ENCODE assay signal across 17 mouse cellular contexts in genomic region chr19:59350273-59350903, GRCm38 (mm10). TPM values are rescaled to one million over a fixed set of nuclear protein-coding genes. Genes with fewer than 3 reads are reported as not detected.
A peak's percentile ranks its signal among the peaks of the same experiment; 100 is the strongest.
DNase-seq lines count a peak whose midpoint lies in the region; ATAC-seq and TF ChIP-seq lines count a peak whose summit lies in the region.
"Had no signal": no experiment of that assay in that cellular context is flagged by ENCODE, and none has a peak within 500 bp of the region (broad histone marks: within the 10 kb centered on the region; RNA-seq: fewer than 3 reads in every experiment).

No protein-coding gene starts in this region.

- TF ChIP-seq EP300 in MEL (IDR thresholded peaks at IDR 0.05; ENCODE audit: low read depth in 1 of 2, low read length in 2 of 2): no peak
- no peak for TF ChIP-seq EP300 in liver, postnatal 0 days (IDR thresholded peaks at IDR 0.05; ENCODE audit: low read depth)

- no peaks in the 10 kb centered on the region for H3K9me3 ChIP-seq in MEL (replicated peaks; ENCODE audit: insufficient read depth, low read length)
- H3K9me3 ChIP-seq in liver, postnatal 0 days (ENCODE audit: low read length): no peaks in the 10 kb centered on the region
- H3K9me3 ChIP-seq in forebrain, postnatal 0 days (ENCODE audit: low read length): no peaks in the 10 kb centered on the region
- no peaks in the 10 kb centered on the region for H3K9me3 ChIP-seq in midbrain, postnatal 0 days (ENCODE audit: low read length)
- H3K9me3 ChIP-seq: limb, embryonic 13.5 days; neural tube, embryonic 13.5 days had no signal

- peaks cover 47% of the 10 kb centered on the region for H3K79me2 ChIP-seq in MEL (ENCODE audit: control insufficient read depth, insufficient read depth, low read length, poor library complexity)

- H3K4me2 ChIP-seq in liver, postnatal 0 days (ENCODE audit: low read depth, low read length): peak overlapping the region; percentile 32
- H3K4me2 ChIP-seq in forebrain, postnatal 0 days (ENCODE audit: low read depth): no peak overlapping the region
- no peak overlapping the region for H3K4me2 ChIP-seq in midbrain, postnatal 0 days (ENCODE audit: low read depth, low read length, poor library complexity, severe bottlenecking)
- H3K4me2 ChIP-seq: hindbrain, embryonic 14.5 days; limb, embryonic 13.5 days; neural tube, embryonic 13.5 days had no signal

- peak; percentile 18 to 43 for DNase-seq in spleen, adult 2 months (ENCODE audit: low read depth in 1 of 2, low spot score in 2 of 2)
- no peak for DNase-seq in spleen, postnatal 4 days (ENCODE audit: low spot score in 2 of 2)
- peak; percentile 100 for DNase-seq in MEL (ENCODE audit: low read depth, low spot score)
- peak; percentile 45 for DNase-seq in liver, postnatal 0 days
- peak; percentile 41 to 42 for DNase-seq in natural killer cell, adult 2 months (ENCODE audit: low spot score in 2 of 2)
- DNase-seq in forebrain, postnatal 0 days: no peak
- DNase-seq in right cerebral cortex, postnatal 14 days: no peak
- no peak for DNase-seq in midbrain, postnatal 0 days (ENCODE audit: low spot score)
- DNase-seq: cerebellum, postnatal 36 days; gastrocnemius, postnatal 36 days; kidney, adult 2 months; right cerebral cortex, adult 18-20 months had no signal

- 31% methylated on average over 7 of the region's 7 CpGs for WGBS in spleen, adult 2 months
- 43% methylated on average over 7 of the region's 7 CpGs for WGBS in liver, postnatal 0 days (ENCODE audit: insufficient replicate concordance)
- WGBS in forebrain, postnatal 0 days: 88% methylated on average over 7 of the region's 7 CpGs
- 90% methylated on average over 7 of the region's 7 CpGs for WGBS in midbrain, postnatal 0 days

- no peak for TF ChIP-seq CTCF in spleen, adult 2 months (IDR thresholded peaks at IDR 0.05; ENCODE audit: extremely low read depth, insufficient read depth, insufficient read length, insufficient replicate concordance)
- TF ChIP-seq CTCF in MEL (IDR thresholded peaks at IDR 0.05 in 2 of 3, conservative IDR thresholded peaks at IDR 0.05 in 1 of 3; ENCODE audit: control insufficient read depth in 1 of 3, insufficient read depth in 1 of 3, low read depth in 2 of 3, low read length in 3 of 3, poor library complexity in 1 of 3, severe bottlenecking in 1 of 3): no peak
- TF ChIP-seq CTCF in liver, postnatal 0 days (IDR thresholded peaks at IDR 0.05; ENCODE audit: low read depth): no peak
- no peak for TF ChIP-seq CTCF in forebrain, postnatal 0 days (IDR thresholded peaks at IDR 0.05; ENCODE audit: low read depth)
- no peak for TF ChIP-seq CTCF in midbrain, postnatal 0 days (IDR thresholded peaks at IDR 0.05)

- TF ChIP-seq POLR2A in spleen, adult 2 months (IDR thresholded peaks at IDR 0.05; ENCODE audit: low read depth, low read length): no peak
- peak; percentile 85 to 99 for TF ChIP-seq POLR2A in MEL (IDR thresholded peaks at IDR 0.05; ENCODE audit: control insufficient read depth in 1 of 2, insufficient read depth in 1 of 2, low read depth in 1 of 2, low read length in 2 of 2, poor library complexity in 1 of 2)

- no peaks in the 10 kb centered on the region for H3K36me3 ChIP-seq in spleen, adult 2 months (ENCODE audit: control insufficient read depth, insufficient read depth, low read length)
- peaks cover 0 to 44% of the 10 kb centered on the region in 2 experiments; a peak in 2 of 4 replicates for H3K36me3 ChIP-seq in MEL (ENCODE audit: control insufficient read depth in 1 of 2, insufficient read depth in 2 of 2, low read length in 2 of 2)
- no peaks in the 10 kb centered on the region for H3K36me3 ChIP-seq in liver, postnatal 0 days (replicated peaks; ENCODE audit: insufficient read depth, low read length)
- H3K36me3 ChIP-seq in forebrain, postnatal 0 days (ENCODE audit: insufficient read depth): no peaks in the 10 kb centered on the region
- no peaks in the 10 kb centered on the region for H3K36me3 ChIP-seq in midbrain, postnatal 0 days (ENCODE audit: insufficient read depth, low read length)
- H3K36me3 ChIP-seq: limb, embryonic 13.5 days; neural tube, embryonic 13.5 days had no signal

- H3K27me3 ChIP-seq in spleen, adult 2 months (ENCODE audit: control insufficient read depth, insufficient read depth, low read length): 0 out of 2 replicates have a peak, but pooled peaks cover 2% of the 10 kb centered on the region
- H3K27me3 ChIP-seq in MEL (ENCODE audit: control insufficient read depth in 1 of 2, insufficient read depth in 2 of 2, low read length in 2 of 2): no peaks in the 10 kb centered on the region
- no peaks in the 10 kb centered on the region for H3K27me3 ChIP-seq in liver, postnatal 0 days (ENCODE audit: insufficient read depth, low read length)
- no peaks in the 10 kb centered on the region for H3K27me3 ChIP-seq in forebrain, postnatal 0 days (ENCODE audit: insufficient read depth, low read length)
- no peaks in the 10 kb centered on the region for H3K27me3 ChIP-seq in midbrain, postnatal 0 days (ENCODE audit: insufficient read depth, low read length)
- H3K27me3 ChIP-seq: neural tube, embryonic 13.5 days had no signal

- H3K4me1 ChIP-seq in spleen, adult 2 months (ENCODE audit: control insufficient read depth, insufficient read depth, insufficient read length): peaks cover 7% of the 10 kb centered on the region; the same call in 1 of the 2 replicates
- peaks cover 9 to 53% of the 10 kb centered on the region in 2 experiments for H3K4me1 ChIP-seq in MEL (ENCODE audit: control insufficient read depth in 1 of 2, insufficient read depth in 2 of 2, low read length in 2 of 2)
- H3K4me1 ChIP-seq in liver, postnatal 0 days (ENCODE audit: insufficient read depth): peaks cover 21% of the 10 kb centered on the region
- H3K4me1 ChIP-seq in forebrain, postnatal 0 days (ENCODE audit: insufficient read depth): no peaks in the 10 kb centered on the region
- H3K4me1 ChIP-seq in midbrain, postnatal 0 days (ENCODE audit: insufficient read depth, low read length): no peaks in the 10 kb centered on the region
- H3K4me1 ChIP-seq: limb, embryonic 13.5 days had no signal

- no peak for ATAC-seq in liver, postnatal 0 days
- no peak for ATAC-seq in forebrain, postnatal 0 days
- ATAC-seq in midbrain, postnatal 0 days (ENCODE audit: low FRiP score): no peak
- ATAC-seq: forebrain, embryonic 16.5 days had no signal

- no peak overlapping the region for H3K4me3 ChIP-seq in spleen, adult 2 months (ENCODE audit: extremely low read depth, insufficient read depth, insufficient read length)
- peak overlapping the region; percentile 46 to 53 for H3K4me3 ChIP-seq in MEL (ENCODE audit: control insufficient read depth in 1 of 2, insufficient read depth in 1 of 2, low read depth in 2 of 2, low read length in 2 of 2)
- no peak overlapping the region for H3K4me3 ChIP-seq in liver, postnatal 0 days (ENCODE audit: low read depth, low read length)
- no peak overlapping the region for H3K4me3 ChIP-seq in forebrain, postnatal 0 days (ENCODE audit: low read depth, low read length)
- no peak overlapping the region for H3K4me3 ChIP-seq in midbrain, postnatal 0 days (ENCODE audit: low read depth, low read length)
- H3K4me3 ChIP-seq: left cerebral cortex, adult 2 months; limb, embryonic 13.5 days; neural tube, embryonic 13.5 days had no signal

- peak overlapping the region; percentile 48 for H3K9ac ChIP-seq in MEL (ENCODE audit: control insufficient read depth, low read depth, low read length, poor library complexity, severe bottlenecking)
- H3K9ac ChIP-seq in liver, postnatal 0 days (replicated peaks): no peak overlapping the region
- H3K9ac ChIP-seq in forebrain, postnatal 0 days: no peak overlapping the region
- H3K9ac ChIP-seq in midbrain, postnatal 0 days (replicated peaks; ENCODE audit: low read length, poor library complexity, severe bottlenecking): no peak overlapping the region
- H3K9ac ChIP-seq: hindbrain, embryonic 14.5 days; limb, embryonic 13.5 days; neural tube, embryonic 13.5 days had no signal

- H3K27ac ChIP-seq in spleen, adult 2 months (ENCODE audit: insufficient read depth, low read length): no peak overlapping the region
- peak overlapping the region; percentile 66 for H3K27ac ChIP-seq in MEL (ENCODE audit: control insufficient read depth, low read depth, low read length)
- H3K27ac ChIP-seq in liver, postnatal 0 days (ENCODE audit: low read depth): peak overlapping the region; percentile 29; the same call in 1 of the 2 replicates
- H3K27ac ChIP-seq in forebrain, postnatal 0 days (ENCODE audit: low read depth, low read length): no peak overlapping the region
- no peak overlapping the region for H3K27ac ChIP-seq in midbrain, postnatal 0 days (ENCODE audit: low read depth, low read length)
- H3K27ac ChIP-seq: hindbrain, embryonic 14.5 days; left cerebral cortex, adult 2 months; limb, embryonic 13.5 days; neural tube, embryonic 13.5 days had no signal

- no peak for TF ChIP-seq RAD21 in MEL (IDR thresholded peaks at IDR 0.05; ENCODE audit: low read depth, low read length)

TF ChIP-seq in MEL, 35 proteins besides CTCF, POLR2A, EP300 and RAD21 (continues in another document):
- TF ChIP-seq TAL1 (IDR thresholded peaks at IDR 0.05; ENCODE audit: low read length): 0 out of 2 replicates have a peak, but pooled peaks have one; percentile 3
- no peak for TF ChIP-seq ZKSCAN1 (IDR thresholded peaks at IDR 0.05; ENCODE audit: low read depth, low read length)
- TF ChIP-seq MAZ (IDR thresholded peaks at IDR 0.05; ENCODE audit: low read depth, low read length): no peak
- TF ChIP-seq SIN3A (IDR thresholded peaks at IDR 0.05; ENCODE audit: low read length): no peak

RNA-seq across cellular contexts. Expression of gene Pdzd8, which starts 4.8 kb away (rescaled TPM):
- 5.1 and 8.5 TPM in 2 replicates for polyA plus RNA-seq in spleen, adult 2 months (2012; rRNA removed)
- 49.8 and 52.1 TPM in 2 replicates for total RNA-seq in MEL (2012; rRNA removed)
- 100 to 1,000 TPM in 1 of 2 experiments, 10 to 100 TPM in 1; 46.4 to 137 TPM for polyA plus RNA-seq in MEL (2012; ENCODE audit: insufficient read depth in 1 of 2, insufficient read length in 2 of 2, low read depth in 1 of 2, low replicate concordance in 2 of 2, missing spikeins in 1 of 2)
- polyA plus RNA-seq in liver, postnatal 0 days (2015; fragmentation: Nextera tagmentation; extraction: Ambion mirVana): 3.1 and 3.4 TPM in 2 replicates
- total RNA-seq in forebrain, postnatal 0 days (2014; rRNA removed): 40.5 and 47.6 TPM in 2 replicates
- 6.5 and 8.7 TPM in 2 replicates for polyA plus RNA-seq in forebrain, postnatal 0 days (2015; fragmentation: Nextera tagmentation; extraction: Ambion mirVana)
- total RNA-seq in midbrain, postnatal 0 days (2014; rRNA removed): 48.8 and 56.3 TPM in 2 replicates
- 8.8 and 11.3 TPM in 2 replicates for polyA plus RNA-seq in midbrain, postnatal 0 days (2015; fragmentation: Nextera tagmentation; extraction: Ambion mirVana)

RNA-seq across cellular contexts. Expression of gene Rps12-ps3, which starts 28.3 kb away (rescaled TPM):
- 4,176 and 4,457 TPM in 2 replicates for polyA plus RNA-seq in spleen, adult 2 months (2012; rRNA removed)
- 348 and 662 TPM in 2 replicates for total RNA-seq in MEL (2012; rRNA removed)
- polyA plus RNA-seq in MEL (2012; ENCODE audit: insufficient read depth in 1 of 2, insufficient read length in 2 of 2, low read depth in 1 of 2, low replicate concordance in 2 of 2, missing spikeins in 1 of 2): 1,000 to 10,000 TPM in 1 of 2 experiments, not detected in 1; 4,283 TPM
- 12.3 and 24.8 TPM in 2 replicates for polyA plus RNA-seq in liver, postnatal 0 days (2015; fragmentation: Nextera tagmentation; extraction: Ambion mirVana)
- 79.8 and 91.9 TPM in 2 replicates for total RNA-seq in forebrain, postnatal 0 days (2014; rRNA removed)
- polyA plus RNA-seq in forebrain, postnatal 0 days (2015; fragmentation: Nextera tagmentation; extraction: Ambion mirVana): 3.6 and 6.9 TPM in 2 replicates
- 77.4 and 105 TPM in 2 replicates for total RNA-seq in midbrain, postnatal 0 days (2014; rRNA removed)
- polyA plus RNA-seq in midbrain, postnatal 0 days (2015; fragmentation: Nextera tagmentation; extraction: Ambion mirVana): 9.1 and 9.7 TPM in 2 replicates

Comparison
In these comparisons a context has a peak if more than half of its experiments do, and no peak if none do; other contexts are left out.
1. DNase-seq: peak in spleen, adult 2 months (2 of 2), MEL (single experiment), liver, postnatal 0 days (single experiment) and natural killer cell, adult 2 months (2 of 2); none in spleen, postnatal 4 days (0 of 2), forebrain, postnatal 0 days (single experiment), right cerebral cortex, postnatal 14 days (single experiment) and midbrain, postnatal 0 days (single experiment).
2. H3K27ac ChIP-seq: peak in MEL (single experiment) and liver, postnatal 0 days (single experiment); none in spleen, adult 2 months (single experiment), forebrain, postnatal 0 days (single experiment) and midbrain, postnatal 0 days (single experiment).
3. H3K4me3 ChIP-seq: peak in MEL (2 of 2); none in spleen, adult 2 months (single experiment), liver, postnatal 0 days (single experiment), forebrain, postnatal 0 days (single experiment) and midbrain, postnatal 0 days (single experiment).